Mouse (Mus musculus) mature B cell (primary cell): Measurements from ENCODE around the gene Nup210l.
"Not testable (repeated sequence)": the region's sequence is repeated elsewhere in the genome, so short reads cannot be mapped to it uniquely, and the experiment has no call there.

Experiments
- in situ Hi-C: fragments of 300-500 bp; cut with MboI; formaldehyde crosslinking; loops from 2 replicates; pipeline ENCODE4 v1.14.3; 2019

Gene Nup210l

GRCm38 (mm10) chr3:90094453-90094852 lies 9.5 kb upstream of the Nup210l start:
- in situ Hi-C loops, result no loop called here

GRCm38 (mm10) chr3:90097928-90098327 lies 6.0 kb upstream of the Nup210l start:
- in situ Hi-C loops, result no loop called here

GRCm38 (mm10) chr3:90101010-90101409 lies 2.9 kb upstream of the Nup210l start:
- in situ Hi-C loops, result no loop called here

- in situ Hi-C loops, result no loop called here
These were observed 2.3 kb upstream of the Nup210l start for GRCm38 (mm10) chr3:90101673-90102072.

GRCm38 (mm10) chr3:90102239-90102638 lies 1.7 kb upstream of the Nup210l start:
- in situ Hi-C loops, result no loop called here

- in situ Hi-C loops, result no loop called here
These were observed 756 bp upstream of the Nup210l start for GRCm38 (mm10) chr3:90103176-90103575.

GRCm38 (mm10) chr3:90111706-90112105 lies 7.8 kb downstream of the Nup210l start:
- in situ Hi-C loops, result no loop called here

- in situ Hi-C loops, result no loop called here
These were observed 10.4 kb downstream of the Nup210l start for GRCm38 (mm10) chr3:90114342-90114741.

- in situ Hi-C loops, result no loop called here
These were observed 11.6 kb downstream of the Nup210l start for GRCm38 (mm10) chr3:90115526-90115925.

GRCm38 (mm10) chr3:90118132-90118790 lies 14.3 kb downstream of the Nup210l start:
- in situ Hi-C loops, result no loop called here

GRCm38 (mm10) chr3:90122036-90122435 lies 18.1 kb downstream of the Nup210l start:
- in situ Hi-C loops, result not testable (repeated sequence)

GRCm38 (mm10) chr3:90125710-90126109 lies 21.8 kb downstream of the Nup210l start:
- in situ Hi-C loops, result no loop called here

GRCm38 (mm10) chr3:90127881-90128280 lies 23.9 kb downstream of the Nup210l start:
- in situ Hi-C loops, result no loop called here

- in situ Hi-C loops, result no loop called here
These were observed 28.8 kb downstream of the Nup210l start for GRCm38 (mm10) chr3:90132745-90133144.

GRCm38 (mm10) chr3:90133331-90133730 lies 29.4 kb downstream of the Nup210l start:
- in situ Hi-C loops, result no loop called here

- in situ Hi-C loops, result no loop called here
These were observed 30.6 kb downstream of the Nup210l start for GRCm38 (mm10) chr3:90134483-90134882.

GRCm38 (mm10) chr3:90134993-90135392 lies 31.1 kb downstream of the Nup210l start:
- in situ Hi-C loops, result no loop called here

GRCm38 (mm10) chr3:90136660-90137059 lies 32.7 kb downstream of the Nup210l start:
- in situ Hi-C loops, result no loop called here

- in situ Hi-C loops, result no loop called here
These were observed 33.7 kb downstream of the Nup210l start for GRCm38 (mm10) chr3:90137606-90138005.

- in situ Hi-C loops, result no loop called here
These were observed 36.0 kb downstream of the Nup210l start for GRCm38 (mm10) chr3:90139962-90140361.

- in situ Hi-C loops, result no loop called here
These were observed 41.5 kb downstream of the Nup210l start for GRCm38 (mm10) chr3:90145461-90145860.

- in situ Hi-C loops, result no loop called here
These were observed 42.7 kb downstream of the Nup210l start for GRCm38 (mm10) chr3:90146651-90147050.

GRCm38 (mm10) chr3:90151086-90151740 lies 47.3 kb downstream of the Nup210l start:
- in situ Hi-C loops, result no loop called here

GRCm38 (mm10) chr3:90155996-90156395 lies 52.1 kb downstream of the Nup210l start:
- in situ Hi-C loops, result no loop called here
